Mouse (Mus musculus): ENCODE data around the gene Ggact.

The Ggact gene

GRCm38 (mm10) chr14:122900679-122901078 is 12.9 kb downstream of the Ggact start:
- no peak for DNase-seq (ENCODE audit: low spot score)

- no peak for DNase-seq (ENCODE audit: low spot score)
Measured at GRCm38 (mm10) chr14:122898550-122898949, 15.0 kb downstream of the Ggact start.

- no peak for DNase-seq (ENCODE audit: low spot score)
Measured at GRCm38 (mm10) chr14:122896106-122896505, 17.5 kb downstream of the Ggact start.

- DNase-seq (ENCODE audit: low spot score) = no peak
Measured at GRCm38 (mm10) chr14:122891470-122891968, 22.0 kb downstream of the Ggact start.

- DNase-seq (ENCODE audit: low spot score) = no peak
Measured at GRCm38 (mm10) chr14:122888480-122888872, 25.1 kb downstream of the Ggact start.

GRCm38 (mm10) chr14:122887702-122888479 is 25.7 kb downstream of the Ggact start:
- no peak for DNase-seq (ENCODE audit: low spot score)

GRCm38 (mm10) chr14:122887278-122887677 is 26.3 kb downstream of the Ggact start:
- no peak for DNase-seq (ENCODE audit: low spot score)

- DNase-seq (ENCODE audit: low spot score) = no peak
Measured at GRCm38 (mm10) chr14:122885893-122886292, 27.7 kb downstream of the Ggact start.

GRCm38 (mm10) chr14:122883821-122884584 is 29.6 kb downstream of the Ggact start:
- no peak for DNase-seq (ENCODE audit: low spot score)

GRCm38 (mm10) chr14:122883410-122883806 is 30.1 kb downstream of the Ggact start:
- no peak for DNase-seq (ENCODE audit: low spot score)

- DNase-seq (ENCODE audit: low spot score) = no peak
Measured at GRCm38 (mm10) chr14:122882795-122883409, 30.7 kb downstream of the Ggact start.

GRCm38 (mm10) chr14:122882201-122882639 is 31.3 kb downstream of the Ggact start:
- no peak for DNase-seq (ENCODE audit: low spot score)

GRCm38 (mm10) chr14:122881699-122882098 is 31.9 kb downstream of the Ggact start:
- DNase-seq (ENCODE audit: low spot score) = no peak

- DNase-seq (ENCODE audit: low spot score) = no peak
Measured at GRCm38 (mm10) chr14:122880291-122880690, 33.3 kb downstream of the Ggact start.

- DNase-seq (ENCODE audit: low spot score) = no peak
Measured at GRCm38 (mm10) chr14:122877787-122878186, 35.8 kb downstream of the Ggact start.

- no peak for DNase-seq (ENCODE audit: low spot score)
Measured at GRCm38 (mm10) chr14:122876723-122877122, 36.8 kb downstream of the Ggact start.

- peak; percentile 36 for DNase-seq (ENCODE audit: low spot score)
Measured at GRCm38 (mm10) chr14:122876163-122876562, 37.4 kb downstream of the Ggact start.

- DNase-seq (ENCODE audit: low spot score) = no peak
Measured at GRCm38 (mm10) chr14:122875636-122876035, 37.9 kb downstream of the Ggact start.

GRCm38 (mm10) chr14:122875056-122875455 is 38.5 kb downstream of the Ggact start:
- no peak for DNase-seq (ENCODE audit: low spot score)

- DNase-seq (ENCODE audit: low spot score) = no peak
Measured at GRCm38 (mm10) chr14:122872612-122873011, 40.9 kb downstream of the Ggact start.

GRCm38 (mm10) chr14:122871841-122872580 is 41.5 kb downstream of the Ggact start:
- no peak for DNase-seq (ENCODE audit: low spot score)

GRCm38 (mm10) chr14:122869831-122870230 is 43.7 kb downstream of the Ggact start:
- no peak for DNase-seq (ENCODE audit: low spot score)
